Mouse (Mus musculus): ENCODE results near the gene Ccdc167. TPM values are rescaled to one million over a fixed set of nuclear protein-coding genes. Genes with fewer than 3 reads are reported as not detected.

Gene Ccdc167
- polyA plus RNA-seq (2015; fragmentation: Nextera tagmentation; extraction: Ambion mirVana): 10.7 and 11.0 TPM in 2 replicates

- H3K9ac ChIP-seq: peak within 1 kb of the TSS; percentile 36
- H3K4me2 ChIP-seq (replicated peaks): peak within 1 kb of the TSS; percentile 71
- 0 out of 2 replicates have a peak within 1 kb of the TSS, but pooled peaks have one; percentile 13 for H3K27ac ChIP-seq (replicated peaks)
- H3K4me3 ChIP-seq (replicated peaks): peak within 1 kb of the TSS; percentile 58
- peaks cover 10% of the 10 kb centered on the region; the same call in 1 of the 2 replicates for H3K36me3 ChIP-seq
- peak; percentile 94 for ATAC-seq (ENCODE audit: insufficient number of reproducible peaks, low FRiP score, low TSS enrichment, low read depth)
- WGBS: 5% methylated on average over 41 of the region's 41 CpGs
- H3K9me3 ChIP-seq (replicated peaks): no peaks in the 10 kb centered on the region
- H3K27me3 ChIP-seq: no peaks in the 10 kb centered on the region
- H3K4me1 ChIP-seq: peaks cover 15% of the 10 kb centered on the region
Observed at GRCm38 (mm10) chr17:29716732-29717445, at the start of gene Ccdc167. Gene Ccdc167, minus strand, starts transcription at chr17:29717044.

- H3K9me3 ChIP-seq (replicated peaks): no peaks in the 10 kb centered on the region
- H3K9ac ChIP-seq: no peak overlapping the region
- no peak overlapping the region for H3K4me3 ChIP-seq (replicated peaks)
- ATAC-seq (ENCODE audit: insufficient number of reproducible peaks, low FRiP score, low TSS enrichment, low read depth): no peak
- H3K4me2 ChIP-seq (replicated peaks): no peak overlapping the region
- no peak overlapping the region for H3K27ac ChIP-seq (replicated peaks)
- no peaks in the 10 kb centered on the region for H3K36me3 ChIP-seq
- H3K27me3 ChIP-seq: no peaks in the 10 kb centered on the region
- 82% methylated on average over 9 of the region's 9 CpGs for WGBS
- H3K4me1 ChIP-seq: 0 out of 2 replicates have a peak, but pooled peaks cover 8% of the 10 kb centered on the region
Observed at GRCm38 (mm10) chr17:29765380-29765779, 48.5 kb upstream of the Ccdc167 start.

- Histone ChIP-seq H3K36me3 (no peaks in the 10 kb centered on the region), H3K4me1 (0 out of 2 replicates have a peak, but pooled peaks cover 8% of the 10 kb centered on the region), H3K27ac (replicated peaks) (no peak overlapping the region), H3K9me3 (replicated peaks) (no peaks in the 10 kb centered on the region), H3K9ac (no peak overlapping the region), H3K27me3 (no peaks in the 10 kb centered on the region), H3K4me2 (replicated peaks) (no peak overlapping the region), H3K4me3 (replicated peaks) (no peak overlapping the region)
- ATAC-seq (ENCODE audit: insufficient number of reproducible peaks, low FRiP score, low TSS enrichment, low read depth): no peak
- 68% methylated on average over 8 of the region's 8 CpGs for WGBS
Observed at GRCm38 (mm10) chr17:29762551-29762950, 45.7 kb upstream of the Ccdc167 start.

GRCm38 (mm10) chr17:29761938-29762337, 45.1 kb upstream of the Ccdc167 start:
- WGBS: 75% methylated on average over 9 of the region's 9 CpGs
- Histone ChIP-seq H3K4me2 (replicated peaks) (no peak overlapping the region), H3K9me3 (replicated peaks) (no peaks in the 10 kb centered on the region), H3K27ac (replicated peaks) (no peak overlapping the region), H3K9ac (no peak overlapping the region), H3K27me3 (no peaks in the 10 kb centered on the region), H3K36me3 (no peaks in the 10 kb centered on the region), H3K4me3 (replicated peaks) (no peak overlapping the region), H3K4me1 (0 out of 2 replicates have a peak, but pooled peaks cover 3% of the 10 kb centered on the region)
- no peak for ATAC-seq (ENCODE audit: insufficient number of reproducible peaks, low FRiP score, low TSS enrichment, low read depth)

GRCm38 (mm10) chr17:29760404-29761375, 43.8 kb upstream of the Ccdc167 start:
- Histone ChIP-seq H3K27ac (replicated peaks) (no peak overlapping the region), H3K9me3 (replicated peaks) (no peaks in the 10 kb centered on the region), H3K4me1 (no peaks in the 10 kb centered on the region), H3K4me3 (replicated peaks) (no peak overlapping the region), H3K9ac (no peak overlapping the region), H3K4me2 (replicated peaks) (no peak overlapping the region), H3K36me3 (no peaks in the 10 kb centered on the region), H3K27me3 (no peaks in the 10 kb centered on the region)
- WGBS: 84% methylated on average over 21 of the region's 21 CpGs
- ATAC-seq (ENCODE audit: insufficient number of reproducible peaks, low FRiP score, low TSS enrichment, low read depth): no peak

- Histone ChIP-seq H3K9ac (no peak overlapping the region), H3K27ac (replicated peaks) (no peak overlapping the region), H3K4me3 (replicated peaks) (no peak overlapping the region), H3K4me2 (replicated peaks) (no peak overlapping the region), H3K27me3 (no peaks in the 10 kb centered on the region), H3K9me3 (replicated peaks) (no peaks in the 10 kb centered on the region), H3K4me1 (0 out of 2 replicates have a peak, but pooled peaks cover under 1% of the 10 kb centered on the region), H3K36me3 (no peaks in the 10 kb centered on the region)
- no peak for ATAC-seq (ENCODE audit: insufficient number of reproducible peaks, low FRiP score, low TSS enrichment, low read depth)
- WGBS: 77% methylated on average over 19 of the region's 19 CpGs
Observed at GRCm38 (mm10) chr17:29759963-29760362, 43.1 kb upstream of the Ccdc167 start.

DNA sequence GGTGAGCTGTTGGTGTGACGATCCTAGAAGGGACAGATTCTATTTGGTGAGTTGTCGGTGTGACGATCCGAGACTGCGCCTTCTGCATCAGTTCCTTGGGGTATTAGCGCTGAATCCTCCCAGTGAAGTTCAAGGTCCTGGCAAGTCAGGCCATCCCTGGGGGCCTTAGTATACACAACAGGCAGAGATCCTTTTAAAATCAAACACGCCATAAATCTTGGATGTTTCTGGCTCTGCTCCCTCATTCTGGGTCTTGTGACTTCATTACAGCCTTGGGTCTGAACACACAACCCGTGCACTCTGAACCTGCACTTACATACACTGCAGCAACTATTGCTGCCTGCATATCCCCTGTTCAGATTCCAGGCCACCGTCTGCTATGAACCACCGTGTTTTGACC, 39.5 kb upstream of the Ccdc167 start:
- Histone ChIP-seq H3K27me3 (no peaks in the 10 kb centered on the region), H3K4me2 (replicated peaks) (no peak overlapping the region), H3K36me3 (no peaks in the 10 kb centered on the region), H3K4me3 (replicated peaks) (no peak overlapping the region), H3K9me3 (replicated peaks) (no peaks in the 10 kb centered on the region), H3K9ac (no peak overlapping the region), H3K4me1 (0 out of 2 replicates have a peak, but pooled peaks cover 4% of the 10 kb centered on the region), H3K27ac (replicated peaks) (no peak overlapping the region)
- WGBS: 83% methylated on average over 10 of the region's 10 CpGs
- no peak for ATAC-seq (ENCODE audit: insufficient number of reproducible peaks, low FRiP score, low TSS enrichment, low read depth)

GRCm38 (mm10) chr17:29754510-29754909, 37.7 kb upstream of the Ccdc167 start:
- WGBS: 50% methylated on average over 4 of the region's 4 CpGs

GRCm38 (mm10) chr17:29747466-29747865, 30.6 kb upstream of the Ccdc167 start:
- Histone ChIP-seq H3K9me3 (replicated peaks) (no peaks in the 10 kb centered on the region), H3K4me3 (replicated peaks) (no peak overlapping the region), H3K9ac (no peak overlapping the region), H3K4me2 (replicated peaks) (no peak overlapping the region), H3K27ac (replicated peaks) (no peak overlapping the region), H3K27me3 (peaks cover 4% of the 10 kb centered on the region), H3K4me1 (no peaks in the 10 kb centered on the region), H3K36me3 (no peaks in the 10 kb centered on the region)
- ATAC-seq (ENCODE audit: insufficient number of reproducible peaks, low FRiP score, low TSS enrichment, low read depth): no peak
- 57% methylated on average over 6 of the region's 6 CpGs for WGBS

More at GRCm38 (mm10) chr17:29754510-29754909, 37.7 kb upstream of the Ccdc167 start:
- no peak overlapping the region for H3K4me2 ChIP-seq (replicated peaks)
- H3K27me3 ChIP-seq: no peaks in the 10 kb centered on the region
- ATAC-seq (ENCODE audit: insufficient number of reproducible peaks, low FRiP score, low TSS enrichment, low read depth): no peak
- H3K9me3 ChIP-seq (replicated peaks): no peaks in the 10 kb centered on the region
- H3K27ac ChIP-seq (replicated peaks): no peak overlapping the region
- H3K4me1 ChIP-seq: 0 out of 2 replicates have a peak, but pooled peaks cover 4% of the 10 kb centered on the region
- no peak overlapping the region for H3K9ac ChIP-seq
- no peaks in the 10 kb centered on the region for H3K36me3 ChIP-seq
- no peak overlapping the region for H3K4me3 ChIP-seq (replicated peaks)

- Histone ChIP-seq H3K27me3 (no peaks in the 10 kb centered on the region), H3K36me3 (no peaks in the 10 kb centered on the region), H3K4me1 (peaks cover 6% of the 10 kb centered on the region; the same call in 1 of the 2 replicates), H3K4me2 (replicated peaks) (0 out of 2 replicates have a peak overlapping the region, but pooled peaks have one; percentile 2), H3K4me3 (replicated peaks) (no peak overlapping the region), H3K9ac (no peak overlapping the region), H3K27ac (replicated peaks) (no peak overlapping the region), H3K9me3 (replicated peaks) (no peaks in the 10 kb centered on the region)
- peak; percentile 45; the same call in 1 of the 2 replicates for ATAC-seq (ENCODE audit: insufficient number of reproducible peaks, low FRiP score, low TSS enrichment, low read depth)
- 41% methylated on average over 22 of the region's 22 CpGs for WGBS
Observed at GRCm38 (mm10) chr17:29737849-29738804, 21.3 kb upstream of the Ccdc167 start.

Measured in embryonic facial prominence, embryonic 15.5 days (tissue).